Mouse (Mus musculus): ENCODE data around the gene Itgb8.

DNA sequence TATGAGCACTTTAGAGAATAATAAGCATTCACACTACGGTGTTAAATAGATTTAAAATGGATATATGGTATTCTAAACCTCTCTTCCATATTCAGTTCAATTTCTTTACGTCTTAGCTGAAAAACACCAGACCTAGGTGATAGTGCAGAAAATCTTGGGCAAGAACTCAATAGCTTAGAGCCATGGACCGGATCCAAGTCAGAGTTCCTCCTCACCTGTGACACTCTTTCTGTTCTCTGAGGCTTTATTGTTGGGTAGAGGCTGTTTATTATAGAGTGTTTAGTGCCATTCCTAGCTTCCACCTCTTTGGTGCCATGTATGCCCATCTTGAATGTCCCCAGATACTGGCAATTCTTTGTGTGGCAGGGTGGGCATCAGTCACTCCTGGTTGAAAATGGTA lies 25.9 kb upstream of the Itgb8 start:
- TF ChIP-seq POLR2A (IDR thresholded peaks at IDR 0.05; ENCODE audit: borderline replicate concordance, extremely low read depth, insufficient read depth, insufficient read length, poor library complexity, severe bottlenecking), result no peak
- TF ChIP-seq CTCF (IDR thresholded peaks at IDR 0.05; ENCODE audit: borderline replicate concordance, extremely low read depth, insufficient read depth, insufficient read length), result no peak
